Mouse (Mus musculus) ZHBTc4 (cell line): ENCODE data around the gene Mrps33.

ENCODE experiments used
- DNase-seq: peaks from one replicate; pipeline ENCODE4 v3.0.0-alpha.2; 2011; ENCODE audit warnings: low read depth, low spot score

Gene Mrps33

DNA sequence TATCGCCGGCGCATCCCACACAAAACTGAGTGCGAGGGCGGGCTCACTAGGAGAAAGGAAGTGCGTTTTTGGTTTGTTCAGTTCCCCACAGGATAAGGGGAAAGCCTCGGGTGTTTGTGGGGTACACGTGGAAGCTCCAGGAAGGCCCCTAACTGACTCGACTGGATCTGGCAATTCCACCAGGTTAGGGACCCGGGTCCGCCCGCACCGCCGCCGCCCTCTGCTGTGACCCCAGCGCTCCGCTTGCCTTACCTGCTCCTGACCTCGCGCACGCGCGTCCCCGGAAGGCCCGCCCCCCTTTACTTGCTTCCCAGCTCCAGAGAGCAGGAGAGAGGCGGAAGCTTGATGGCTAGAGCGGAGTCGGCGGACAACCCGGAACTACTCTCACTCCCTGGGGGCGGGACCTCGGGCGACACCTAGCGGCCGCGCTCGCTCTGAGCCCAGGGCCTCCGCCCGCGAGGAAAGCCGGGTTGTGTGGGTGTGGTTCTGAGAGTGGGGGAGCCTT lies at the start of gene Mrps33:
Gene Mrps33 (minus strand): TSS at position 377 of the 505 bp plus-strand sequence.
- peak; percentile 99 for DNase-seq

DNA sequence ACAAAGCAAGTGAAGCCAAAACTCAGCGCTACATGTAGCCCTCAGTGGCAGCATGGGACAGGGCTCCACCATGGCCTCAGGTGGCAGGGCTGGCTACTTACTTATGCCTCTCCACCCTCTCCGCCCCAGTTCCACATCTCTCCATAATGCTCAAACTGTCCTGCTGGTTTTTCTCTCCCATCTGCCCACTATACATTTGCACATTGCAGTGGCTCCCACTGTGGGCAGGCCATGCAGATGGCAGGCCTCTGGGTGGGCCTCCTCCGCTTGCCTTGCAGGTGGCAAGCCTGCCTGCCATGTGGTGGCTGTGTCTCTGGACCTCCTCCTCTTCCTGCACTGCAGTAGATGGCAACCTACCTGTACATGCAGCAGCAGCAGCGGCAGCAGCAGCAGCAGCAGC lies 38.9 kb upstream of the Mrps33 start:
- DNase-seq = no peak

DNA sequence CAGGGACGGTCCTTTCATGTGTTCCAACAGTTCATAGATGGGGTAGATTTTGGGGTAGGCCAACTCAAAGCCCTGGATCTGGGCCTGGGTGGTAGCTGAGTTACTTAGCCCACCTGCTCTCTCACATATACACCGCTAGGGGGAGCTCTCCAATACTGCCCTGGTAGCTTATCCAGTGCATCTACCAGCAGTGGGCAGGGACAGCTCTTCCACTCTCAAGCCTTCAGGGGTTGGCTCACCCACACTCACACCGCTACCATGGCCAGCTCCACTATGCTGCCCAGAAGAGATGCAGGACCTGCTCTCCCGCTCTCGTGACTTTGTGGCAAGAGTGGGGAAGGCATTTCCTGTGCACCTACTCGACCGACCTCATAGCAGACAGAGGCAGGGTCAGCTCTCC lies 38.0 kb upstream of the Mrps33 start:
- DNase-seq = peak; percentile 78

GRCm38 (mm10) chr6:39847538-39847937 lies 36.8 kb upstream of the Mrps33 start:
- no peak for DNase-seq

DNA sequence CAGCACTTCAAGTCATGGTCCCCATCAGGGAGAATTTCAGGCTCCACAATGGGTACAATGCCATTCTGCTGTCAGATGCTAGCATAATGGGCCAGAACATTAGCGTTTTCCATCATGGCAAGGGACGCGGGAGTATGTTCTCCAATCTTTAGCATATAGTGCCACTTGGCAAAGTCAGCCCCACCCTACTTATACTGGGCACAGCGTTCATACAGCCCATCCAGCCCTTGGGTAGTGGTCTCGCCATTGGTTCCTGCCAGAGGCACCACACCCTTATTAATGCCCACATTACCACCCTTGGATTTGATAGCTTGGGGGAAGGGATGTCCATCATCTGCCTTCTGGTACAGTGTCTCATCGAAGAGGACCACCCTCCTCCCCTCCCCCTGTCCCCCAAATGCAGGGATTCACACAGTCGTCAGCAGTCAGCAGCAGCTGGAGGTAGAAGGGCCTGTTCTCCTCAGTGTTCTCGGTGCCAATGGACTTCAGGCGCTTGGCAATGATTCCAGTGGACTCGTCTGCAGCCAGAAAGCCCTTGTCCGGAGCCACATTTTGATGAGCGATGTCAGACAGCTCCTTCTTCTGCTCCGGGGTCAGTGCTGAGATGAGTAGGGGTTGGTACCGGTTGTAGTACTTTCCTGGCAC lies 33.0 kb upstream of the Mrps33 start:
- DNase-seq = no peak

DNA sequence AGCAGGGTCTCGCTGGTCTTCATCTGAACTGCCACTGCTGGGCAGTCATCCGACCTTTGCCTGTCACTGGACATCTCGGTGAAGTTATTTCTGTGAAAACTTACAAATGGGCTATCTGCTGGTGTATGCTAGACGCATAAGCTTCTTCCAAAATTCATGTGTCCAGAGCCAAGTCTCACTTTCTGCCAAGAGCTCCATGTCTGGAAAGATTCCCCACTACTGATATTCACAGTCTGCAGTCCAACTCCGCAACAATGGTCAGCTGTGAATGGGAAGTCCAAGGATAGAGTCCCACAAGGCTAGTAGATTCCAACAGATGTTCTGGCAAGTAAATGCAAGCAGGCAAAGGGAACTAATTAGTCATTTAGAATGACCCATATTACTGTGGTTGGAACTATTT lies 17.9 kb upstream of the Mrps33 start:
- DNase-seq = no peak

GRCm38 (mm10) chr6:39821241-39821640 lies 10.5 kb upstream of the Mrps33 start:
- no peak for DNase-seq

GRCm38 (mm10) chr6:39818922-39819321 lies 8.1 kb upstream of the Mrps33 start:
- no peak for DNase-seq

DNA sequence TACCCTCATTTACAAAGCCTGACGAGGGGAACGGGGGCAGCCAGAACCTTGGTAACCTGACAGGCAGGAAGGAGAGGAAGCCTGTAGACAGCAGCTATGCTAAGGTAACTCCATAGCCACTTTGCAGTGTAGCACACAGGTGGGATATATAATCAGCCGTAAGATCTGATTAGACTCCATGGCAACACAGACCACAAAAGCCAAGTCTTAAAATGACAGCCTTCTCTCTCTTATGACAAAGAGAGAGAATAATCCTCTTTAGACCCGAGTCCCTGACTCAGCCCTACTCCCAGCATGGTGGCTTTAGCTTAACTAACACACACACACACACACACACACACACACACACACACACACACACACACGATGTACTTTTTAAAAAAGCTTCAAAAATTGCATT lies 2.3 kb downstream of the Mrps33 start:
- DNase-seq = no peak

GRCm38 (mm10) chr6:39807050-39807560 lies 3.7 kb downstream of the Mrps33 start:
- DNase-seq = no peak

DNA sequence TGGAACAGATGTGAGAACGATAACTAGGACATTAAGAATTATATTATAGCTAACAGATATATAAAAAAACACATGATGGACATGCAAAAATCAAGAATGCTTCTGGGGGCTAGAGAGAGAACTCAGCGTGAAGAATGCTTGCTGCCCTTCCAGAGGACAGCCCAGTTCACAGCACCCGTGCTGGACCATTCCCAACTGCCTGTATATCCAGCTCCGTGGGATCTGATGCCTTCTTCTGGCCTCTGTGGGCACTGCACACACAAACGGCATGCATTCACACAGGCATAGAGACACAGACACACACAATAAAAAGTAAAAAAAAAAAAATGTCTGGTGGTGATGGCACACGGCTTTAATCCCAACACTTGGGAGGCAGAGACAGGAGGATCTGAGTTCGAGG lies 4.5 kb downstream of the Mrps33 start:
- no peak for DNase-seq

DNA sequence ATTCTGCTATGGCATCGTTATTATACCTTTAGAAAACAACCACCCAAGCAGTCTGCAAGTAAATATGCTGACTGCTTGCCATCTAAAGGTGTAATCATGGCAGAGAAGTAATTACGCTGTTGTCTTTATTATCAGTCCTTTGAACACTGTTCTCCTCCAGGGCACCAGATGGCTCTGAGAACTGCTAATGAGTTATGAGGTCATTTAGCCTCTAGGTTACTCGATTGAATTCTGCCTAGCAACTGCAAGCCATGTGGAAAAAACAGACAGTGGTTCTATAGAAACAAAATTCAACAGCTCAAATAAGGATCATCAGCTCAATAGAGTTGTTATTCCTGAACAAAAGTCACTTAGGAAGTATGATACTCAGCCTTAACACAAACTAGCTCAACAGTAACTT lies 4.9 kb downstream of the Mrps33 start:
- DNase-seq = no peak

DNA sequence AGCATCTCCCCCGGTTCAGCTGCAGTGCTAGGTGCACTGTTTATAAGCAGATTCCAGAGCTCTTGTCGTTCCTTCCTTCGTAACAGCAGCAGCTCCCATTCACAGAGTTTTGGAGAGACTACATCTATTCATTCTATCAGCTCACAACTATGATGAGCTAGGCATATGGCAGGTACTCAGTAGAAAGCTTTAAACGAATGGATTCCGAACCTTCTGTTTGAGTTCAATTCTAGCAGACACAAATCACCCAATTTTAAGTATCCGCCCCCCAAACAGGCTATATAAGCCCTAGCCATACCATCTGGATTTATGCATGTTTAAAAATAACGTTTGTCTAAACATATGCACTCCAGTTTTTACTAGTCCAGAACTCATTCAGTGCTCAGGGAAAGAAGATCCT lies 9.8 kb downstream of the Mrps33 start:
- no peak for DNase-seq

- no peak for DNase-seq
Observed at GRCm38 (mm10) chr6:39797076-39797475, 13.7 kb downstream of the Mrps33 start.

- no peak for DNase-seq
Observed at GRCm38 (mm10) chr6:39796150-39796549, 14.6 kb downstream of the Mrps33 start.

DNA sequence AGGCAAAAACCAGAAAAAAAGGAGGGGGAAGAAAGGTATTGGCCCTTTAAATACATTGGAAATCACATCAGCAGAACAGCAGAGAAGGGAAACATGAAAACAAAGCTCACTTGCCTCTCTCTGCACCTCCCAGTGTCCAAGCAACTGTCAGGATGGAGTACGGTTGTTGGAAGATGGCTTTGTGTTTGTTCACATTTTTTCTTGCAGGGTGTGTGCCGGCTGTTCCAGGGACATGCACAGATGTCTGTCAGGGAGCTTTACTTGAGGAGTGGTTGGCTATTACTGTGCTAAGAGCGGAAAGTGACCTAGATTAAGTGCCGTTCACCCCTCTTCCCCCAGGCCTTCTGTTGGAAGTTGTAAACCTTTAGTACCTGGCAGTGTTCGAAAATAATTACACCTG lies 19.0 kb downstream of the Mrps33 start:
- DNase-seq = no peak

DNA sequence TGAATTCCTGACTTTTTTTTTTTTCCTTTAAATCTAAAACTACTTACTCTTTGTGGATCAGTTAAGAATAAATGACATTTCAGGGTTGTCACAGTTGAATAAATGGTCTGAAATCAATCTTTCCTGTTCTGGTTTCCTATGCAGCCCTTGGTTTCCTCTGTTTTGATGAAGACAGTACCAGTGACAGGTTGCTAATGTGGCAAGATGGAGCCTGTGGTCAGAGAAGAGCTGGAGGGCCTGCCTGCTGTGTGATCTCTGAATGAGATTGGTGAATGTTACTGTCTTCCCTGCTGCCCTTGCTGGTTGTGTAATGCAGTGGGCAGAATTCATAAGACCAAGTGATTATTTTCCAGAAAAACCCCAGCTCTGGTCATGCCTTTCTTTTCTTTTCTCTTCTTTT lies 22.4 kb downstream of the Mrps33 start:
- no peak for DNase-seq

GRCm38 (mm10) chr6:39787783-39788182 lies 23.0 kb downstream of the Mrps33 start:
- no peak for DNase-seq

GRCm38 (mm10) chr6:39785944-39786343 lies 24.8 kb downstream of the Mrps33 start:
- no peak for DNase-seq

GRCm38 (mm10) chr6:39783521-39783920 lies 27.3 kb downstream of the Mrps33 start:
- DNase-seq = peak; percentile 42

GRCm38 (mm10) chr6:39782618-39783017 lies 28.2 kb downstream of the Mrps33 start:
- DNase-seq = peak; percentile 76

GRCm38 (mm10) chr6:39781766-39782530 lies 28.8 kb downstream of the Mrps33 start:
- peak; percentile 19 for DNase-seq
